Mouse (Mus musculus) T-helper 17 cell (primary cell): ENCODE measurements around the gene Ptms.

Experiments
- in situ Hi-C, 2 experiments: fragments of 300-600 bp; cut with MboI, MseI; formaldehyde crosslinking; loops; 1 replicate in 1 of 2; 2 replicates in 1 of 2; pipeline ENCODE4 v1.15.1; 2025; ENCODE audit warnings: high pct_unique_total_duplicates in 2 of 2

Gene Ptms

DNA sequence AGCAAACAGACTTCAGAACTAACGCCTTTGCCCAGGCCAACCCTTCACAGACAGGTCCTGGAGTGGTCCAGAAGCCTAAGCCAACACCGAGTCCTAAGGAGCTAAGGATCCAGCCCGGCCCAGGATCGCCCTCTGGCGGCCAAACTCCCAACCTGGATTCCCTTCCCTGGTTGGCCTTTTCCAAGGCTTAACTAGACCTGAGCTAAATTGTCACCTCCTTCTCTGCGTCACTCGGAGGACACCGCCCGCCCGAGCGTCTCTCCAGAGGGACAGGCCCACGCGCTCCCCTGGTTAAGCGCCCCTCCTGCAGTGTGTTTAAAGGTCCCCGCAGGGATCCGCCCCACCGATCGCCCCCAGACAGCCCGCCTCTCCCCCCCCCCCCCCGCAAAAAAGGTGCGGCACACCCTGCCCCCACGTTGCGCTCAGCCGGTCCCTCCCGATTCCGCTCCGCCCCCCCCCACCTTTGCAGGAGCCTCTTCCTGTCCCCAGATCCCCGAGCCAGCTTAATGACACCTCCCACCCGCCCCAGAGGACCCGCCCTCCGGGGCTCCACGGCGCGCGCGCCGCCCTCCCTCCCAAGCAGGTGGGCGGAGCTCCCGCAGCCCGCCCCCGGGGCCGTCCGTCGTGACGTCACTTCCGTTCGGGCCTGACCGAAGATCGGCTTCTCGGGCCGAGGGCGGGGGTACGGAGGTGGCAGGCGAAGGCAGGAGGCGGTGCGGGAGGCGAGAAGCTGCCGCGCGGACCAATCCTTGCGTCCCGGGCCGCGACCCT lies 11.0 kb upstream of the Ptms start, which contains the start of gene Mlf2:
TSS of gene Mlf2 (plus strand) at position 633 of the 771 bp plus-strand sequence.
- in situ Hi-C loops = no loop called here

- in situ Hi-C loops = no loop called here
Observed at GRCm38 (mm10) chr6:124930231-124930630, 10.3 kb upstream of the Ptms start.

DNA sequence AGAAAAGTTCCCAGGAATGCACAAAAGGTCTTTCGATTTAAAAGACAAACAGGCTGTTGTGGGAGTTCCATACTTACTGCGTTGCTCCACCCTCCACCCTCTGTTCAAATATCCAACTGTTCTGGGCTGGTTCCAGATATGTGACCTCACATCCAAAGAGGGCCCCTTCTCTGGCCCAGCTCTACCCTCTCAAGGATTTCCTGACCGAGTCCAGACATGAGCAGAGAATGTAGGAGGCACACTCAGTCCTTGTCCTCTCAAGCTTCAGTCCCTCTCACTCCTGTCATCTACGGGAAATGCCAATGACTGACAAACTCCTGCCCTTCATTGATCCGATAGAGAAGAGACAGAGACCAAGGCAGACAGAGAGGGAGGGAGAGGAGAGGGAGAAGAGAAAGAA lies 6.0 kb upstream of the Ptms start:
- in situ Hi-C loops = no loop called here

DNA sequence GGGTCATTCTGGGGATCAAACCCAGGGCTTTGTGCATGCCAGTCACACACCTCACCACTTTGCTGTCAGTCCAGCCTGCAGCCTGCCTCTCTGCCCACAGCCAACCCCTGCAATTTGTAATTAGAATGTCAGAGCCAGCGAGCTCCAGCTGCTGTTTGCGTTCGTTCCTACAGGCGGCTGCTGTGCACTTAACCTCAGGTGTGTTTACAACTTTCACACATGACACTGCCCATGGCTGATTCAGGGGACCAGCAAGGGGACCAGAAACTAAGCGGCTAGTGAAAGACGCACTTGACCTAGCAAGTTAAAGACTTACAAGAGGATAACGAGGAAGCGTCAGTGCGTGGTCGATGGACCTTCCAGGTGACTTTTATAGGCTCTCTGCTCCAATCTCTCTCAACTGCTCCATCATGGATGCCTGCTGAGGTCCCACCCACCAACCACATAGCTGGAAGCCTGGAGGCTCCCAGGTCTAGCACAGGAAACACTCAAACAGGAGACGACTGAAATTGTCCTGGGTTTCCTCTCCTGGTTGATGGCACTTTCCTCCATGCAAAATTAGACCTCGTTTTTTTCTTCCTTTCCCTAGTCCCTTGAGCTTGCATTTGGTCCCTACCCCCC lies 5.4 kb upstream of the Ptms start:
- in situ Hi-C loops = no loop called here

GRCm38 (mm10) chr6:124921539-124921938 lies 1.6 kb upstream of the Ptms start:
- in situ Hi-C loops = no loop called here

DNA sequence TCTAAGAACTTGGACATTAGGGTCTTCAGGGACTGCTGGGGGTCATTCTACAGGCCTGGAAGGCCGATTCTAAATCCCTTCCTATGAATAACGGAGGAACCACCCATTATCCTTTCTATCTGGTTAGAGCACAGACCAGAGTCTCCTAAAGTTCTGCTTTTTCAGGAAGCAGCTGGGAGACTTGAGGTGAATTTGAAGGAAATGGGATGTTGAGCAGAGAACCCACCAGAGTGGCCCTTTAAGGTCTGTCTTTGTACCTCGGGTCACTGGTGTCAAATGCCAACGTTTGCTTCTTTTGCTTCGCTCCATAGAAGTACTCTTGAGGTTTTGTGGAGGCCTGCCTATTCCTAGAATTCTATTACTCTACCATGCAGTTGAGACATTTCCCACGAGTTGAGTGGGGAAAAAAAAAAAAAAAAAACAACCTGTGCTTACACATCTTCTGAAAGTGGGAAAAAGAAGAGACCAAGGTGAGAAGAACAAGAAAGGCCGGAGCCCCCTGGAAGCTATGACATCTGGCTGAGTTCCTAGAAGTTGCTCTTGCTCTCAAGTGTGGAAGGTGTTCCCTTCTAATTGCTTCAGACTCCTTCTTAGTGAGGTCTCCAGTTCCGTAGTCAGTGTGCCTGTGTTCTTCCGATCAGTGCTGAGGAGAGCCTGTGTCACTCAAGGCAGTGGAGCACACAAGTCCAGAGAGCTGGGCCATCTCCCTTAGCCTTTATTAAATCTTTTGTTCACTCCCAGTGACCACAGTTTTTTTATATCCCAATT lies 599 bp upstream of the Ptms start:
- in situ Hi-C loops = no loop called here

DNA sequence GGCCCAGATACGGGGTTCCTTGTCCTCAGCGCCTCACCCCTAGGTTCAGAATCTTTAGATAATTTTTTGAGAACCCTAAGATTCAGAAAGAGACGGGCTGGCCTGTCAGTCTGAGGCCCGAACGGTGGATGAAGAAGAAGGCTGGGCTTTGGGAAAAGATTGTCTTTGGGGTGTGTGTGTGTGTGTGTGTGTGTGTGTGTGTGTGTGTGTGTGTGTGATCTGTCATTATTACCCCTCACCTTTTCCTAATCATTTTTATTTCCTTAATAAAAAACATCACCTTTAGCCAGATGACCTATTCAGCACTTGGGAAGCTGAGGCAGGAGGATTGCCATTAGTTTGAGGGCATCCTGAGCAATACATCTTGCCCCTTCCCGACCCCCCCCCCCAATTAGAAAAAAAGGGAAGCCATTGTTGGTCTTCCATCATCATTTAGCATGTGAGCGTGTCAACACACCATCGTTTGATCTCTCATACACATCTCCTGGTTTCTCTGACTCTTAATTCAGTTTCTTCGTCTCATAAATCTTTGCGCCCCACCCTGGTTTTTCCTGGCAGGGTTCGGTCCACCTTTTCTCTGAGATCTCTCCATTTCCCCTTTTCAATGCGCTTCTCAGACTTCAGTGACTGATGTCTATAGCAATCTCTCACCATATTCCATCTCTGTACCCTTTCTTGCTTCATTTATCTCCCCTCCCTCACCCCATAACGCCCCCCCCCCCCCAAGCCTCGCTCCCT lies 844 bp downstream of the Ptms start:
- in situ Hi-C loops = no loop called here

- in situ Hi-C loops = no loop called here
Observed at GRCm38 (mm10) chr6:124918331-124918690, 1.6 kb downstream of the Ptms start.

DNA sequence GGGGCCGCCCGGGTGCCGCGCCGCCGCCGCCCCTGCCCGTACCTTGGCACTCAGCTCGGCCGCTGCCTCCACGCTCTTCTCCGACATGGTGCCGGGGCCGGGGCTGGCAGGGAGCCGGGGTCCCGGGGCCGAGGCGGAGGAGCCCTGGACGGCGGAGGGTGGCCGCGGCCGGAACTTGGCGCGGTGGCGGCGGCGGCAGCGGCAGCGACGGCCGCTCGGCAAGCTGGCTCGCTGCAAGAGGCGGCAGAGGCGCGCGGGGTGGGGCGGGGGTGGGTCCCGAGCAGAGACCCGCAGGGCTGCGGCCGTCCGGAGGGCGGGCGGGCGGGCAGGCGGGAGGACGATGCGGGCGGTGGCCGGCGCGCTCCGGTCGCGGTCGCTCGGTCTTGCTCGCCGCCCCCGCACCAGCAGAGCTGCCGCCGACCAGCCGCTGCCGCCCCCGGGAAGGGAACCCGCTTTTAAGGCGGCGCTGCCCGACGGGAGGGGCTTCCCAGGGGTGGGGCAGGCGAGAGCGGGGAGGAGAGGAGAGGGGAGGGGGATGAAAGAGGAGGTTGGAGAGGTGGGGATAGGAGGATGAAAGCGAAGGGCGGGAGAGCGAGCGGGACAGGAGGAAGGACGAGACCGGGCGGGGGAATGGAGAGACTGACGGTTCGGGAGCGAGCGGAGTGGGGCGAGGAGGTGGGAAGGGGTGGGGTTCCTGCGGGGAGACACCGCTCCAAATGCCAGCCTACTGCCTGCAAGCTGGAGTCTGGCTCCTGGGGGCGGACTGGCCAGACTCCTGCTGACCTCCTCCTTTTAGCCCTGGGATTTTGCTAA lies 2.2 kb downstream of the Ptms start:
- in situ Hi-C loops = no loop called here

GRCm38 (mm10) chr6:124916695-124917517 lies 3.0 kb downstream of the Ptms start:
- in situ Hi-C loops = no loop called here

DNA sequence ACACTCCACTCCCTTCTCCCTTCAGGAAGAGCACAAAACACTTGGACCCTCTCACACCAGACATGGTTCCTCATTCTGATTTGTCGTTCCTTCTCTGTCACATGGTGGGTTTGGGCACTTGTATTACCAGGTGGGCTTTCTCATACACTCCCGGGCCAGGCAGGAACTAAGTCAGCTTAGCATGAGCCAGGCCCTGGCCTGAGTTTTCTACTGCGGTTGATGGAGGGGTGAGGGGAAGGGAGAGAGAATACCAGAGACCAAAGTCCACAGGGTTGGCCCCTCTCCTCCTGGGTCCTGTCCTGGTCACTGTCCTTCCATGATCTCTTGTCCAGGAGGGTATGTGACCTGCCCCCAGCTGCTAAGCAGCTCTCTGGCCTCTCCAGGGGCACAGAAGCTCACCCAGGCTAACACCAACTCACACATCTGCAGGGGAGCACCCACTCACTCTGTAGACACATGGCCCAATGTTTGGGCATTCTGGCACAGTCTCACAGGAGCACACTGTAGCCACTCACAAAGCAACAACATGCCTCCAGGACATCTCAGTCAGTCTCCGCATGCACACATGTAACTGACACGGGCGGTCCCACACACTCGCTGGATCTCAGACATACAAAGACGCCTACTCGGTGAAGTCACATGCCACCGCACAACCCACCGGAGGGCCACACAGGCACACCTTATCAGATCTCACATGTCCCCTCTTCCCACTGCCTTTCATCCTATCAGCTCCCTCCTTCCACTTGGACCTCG lies 3.8 kb downstream of the Ptms start:
- in situ Hi-C loops = no loop called here

DNA sequence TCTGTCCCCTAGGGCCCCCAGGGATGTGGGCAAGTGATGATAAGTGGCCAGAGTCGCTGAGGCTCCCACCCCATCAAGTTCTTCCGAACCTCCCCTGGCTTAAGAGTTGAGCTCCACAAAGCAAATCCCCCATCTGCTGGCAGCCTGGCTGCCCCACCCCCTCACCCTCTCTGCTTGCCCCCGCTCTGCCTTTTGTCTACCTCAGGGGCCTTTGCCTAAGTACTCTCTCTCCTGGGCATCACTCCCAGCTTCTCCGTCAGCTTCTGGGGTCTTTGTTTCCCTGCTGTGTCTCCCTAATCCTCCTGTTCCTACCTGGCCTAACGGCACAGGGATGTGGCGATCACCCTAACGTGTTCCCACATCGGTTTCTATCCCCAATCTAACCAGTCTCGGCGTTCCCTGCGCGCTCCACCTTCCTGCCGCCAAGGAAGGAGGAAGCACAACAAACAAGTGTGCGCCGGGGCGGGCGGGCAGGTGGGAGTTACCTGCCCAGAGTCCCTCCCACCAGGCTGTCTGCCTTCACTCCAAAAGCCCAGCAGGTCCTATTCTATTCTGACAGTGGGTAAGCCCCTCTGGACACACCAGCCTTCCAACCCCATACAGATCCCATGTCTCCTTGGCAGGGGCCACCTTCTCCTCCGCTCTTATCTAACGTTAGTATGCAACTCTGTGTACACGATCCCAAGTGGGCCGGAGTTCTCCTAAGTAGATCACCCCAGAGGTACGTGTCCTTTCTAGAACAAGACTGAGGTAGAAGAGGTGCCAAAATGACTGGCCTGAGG lies 4.6 kb downstream of the Ptms start:
- in situ Hi-C loops = no loop called here

- in situ Hi-C loops = no loop called here
Observed at GRCm38 (mm10) chr6:124914511-124914910, 5.4 kb downstream of the Ptms start.

GRCm38 (mm10) chr6:124913721-124914285 lies 6.1 kb downstream of the Ptms start:
- in situ Hi-C loops = no loop called here

DNA sequence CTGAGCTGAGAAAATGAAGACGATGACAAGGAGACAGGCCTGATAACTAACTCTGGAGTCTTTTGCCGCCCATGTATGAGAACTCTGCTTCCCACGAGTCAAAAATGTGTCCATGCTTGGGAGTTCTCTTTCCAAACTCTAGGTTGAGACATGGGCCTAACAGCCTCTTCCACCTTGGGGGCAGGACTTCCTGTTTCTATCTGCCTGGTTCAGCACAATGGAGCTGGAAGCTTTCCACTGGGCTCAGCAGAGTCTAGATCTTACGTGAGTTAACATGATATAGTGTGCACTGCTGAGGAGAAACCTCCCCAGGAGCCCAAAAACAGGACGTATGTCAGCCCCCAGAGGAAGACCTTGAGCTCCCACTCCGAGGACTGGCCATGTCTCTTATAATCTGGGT lies 6.7 kb downstream of the Ptms start:
- in situ Hi-C loops = no loop called here

GRCm38 (mm10) chr6:124911533-124912218 lies 8.2 kb downstream of the Ptms start, which contains the start of gene Lag3:
Gene Lag3 (minus strand): TSS chr6:124911705.
- in situ Hi-C loops = no loop called here

- in situ Hi-C loops = no loop called here
Observed at GRCm38 (mm10) chr6:124910032-124910431, 9.9 kb downstream of the Ptms start.

DNA sequence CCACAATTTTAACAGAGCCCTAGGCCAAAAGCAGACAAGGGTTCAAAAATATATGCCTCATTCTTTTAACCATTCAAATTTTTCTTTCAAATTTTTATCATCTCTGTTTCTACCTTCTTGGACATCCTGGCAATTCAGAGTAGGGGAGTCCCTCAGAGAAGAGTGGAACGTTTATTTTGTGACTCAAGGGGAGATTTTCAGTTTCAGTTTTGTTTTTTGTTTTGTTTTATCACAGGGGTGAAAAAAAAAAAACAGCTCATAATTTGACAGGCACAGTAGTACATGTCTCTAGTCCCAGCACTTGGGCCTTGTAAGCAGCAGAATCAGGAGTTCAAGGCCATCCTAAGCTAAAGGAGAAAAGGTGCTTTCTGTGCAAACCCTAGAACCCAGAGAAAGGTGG lies 12.1 kb downstream of the Ptms start:
- in situ Hi-C loops = no loop called here
